ENCODE assay signal across 14 mouse cellular contexts in genomic region chr9:48403590-48404209, GRCm38 (mm10).
"Had no signal": no experiment of that assay in that cellular context is flagged by ENCODE, and none has a peak within 500 bp of the region (broad histone marks: within the 10 kb centered on the region; RNA-seq: fewer than 3 reads in every experiment).

No protein-coding gene starts in this region.

- DNase-seq: kidney, adult 8-10 months; kidney, postnatal 36 days; layer of hippocampus, adult 9-11 months; layer of hippocampus, postnatal 36 days; left cerebral cortex, postnatal 4 days; lung, adult 18-20 months; midbrain, embryonic 14.5 days; right cerebral cortex, postnatal 25 days; thymus, postnatal 4 days had no signal

- H3K4me3 ChIP-seq: limb, embryonic 13.5 days; midbrain, embryonic 10.5 days; neural tube, embryonic 13.5 days had no signal

- H3K27ac ChIP-seq: kidney, postnatal 0 days; limb, embryonic 13.5 days; liver, embryonic 14.5 days; midbrain, embryonic 10.5 days; neural tube, embryonic 13.5 days had no signal

- H3K4me1 ChIP-seq: limb, embryonic 13.5 days; midbrain, embryonic 10.5 days; neural tube, embryonic 13.5 days had no signal

- H3K9me3 ChIP-seq: midbrain, embryonic 10.5 days; neural tube, embryonic 13.5 days had no signal

- H3K9ac ChIP-seq: limb, embryonic 13.5 days; liver, embryonic 14.5 days; neural tube, embryonic 13.5 days had no signal

- H3K36me3 ChIP-seq: limb, embryonic 13.5 days; midbrain, embryonic 10.5 days; neural tube, embryonic 13.5 days had no signal

- H3K27me3 ChIP-seq: limb, embryonic 13.5 days; neural tube, embryonic 13.5 days had no signal

- H3K4me2 ChIP-seq: limb, embryonic 13.5 days; neural tube, embryonic 13.5 days had no signal
